Mouse (Mus musculus) forebrain, postnatal 0 days (tissue): Measurements from ENCODE around the gene Sh3bp5. TPM values are rescaled to one million over a fixed set of nuclear protein-coding genes. Genes with fewer than 3 reads are reported as not detected.

Source experiments
- ATAC-seq: fragments of 200-750 bp; cut with Nextera tagmentation; 2 replicates; pipeline ENCODE4 v1.8.0; 2017; ENCODE audit warnings: mild to moderate bottlenecking, moderate library complexity
- DNase-seq: peaks from one replicate; pipeline ENCODE4 v3.0.0-alpha.2; 2015
- H3K27ac ChIP-seq: fragments of 300-500 bp; sonication (generic); 2 replicates; pipeline ENCODE4 v1.5.1; 2014; ENCODE audit warnings: low read depth, mild to moderate bottlenecking, antibody characterized with exemption, low read length, moderate library complexity, mixed read lengths
- H3K27me3 ChIP-seq: fragments of 300-500 bp; sonication (generic); 2 replicates; pipeline ENCODE4 v1.6.1; 2014; ENCODE audit warnings: mild to moderate bottlenecking, low read length, mixed read lengths; ENCODE audit not compliant: insufficient read depth
- H3K36me3 ChIP-seq: fragments of 300-500 bp; sonication (generic); 2 replicates; pipeline ENCODE4 v1.6.1; 2014; ENCODE audit warnings: mild to moderate bottlenecking, moderate library complexity; ENCODE audit not compliant: insufficient read depth
- H3K4me1 ChIP-seq: fragments of 300-500 bp; sonication (generic); 2 replicates; pipeline ENCODE4 v1.6.1; 2014; ENCODE audit warnings: antibody characterized with exemption; ENCODE audit not compliant: insufficient read depth
- H3K4me2 ChIP-seq: fragments of 300-500 bp; sonication (generic); 2 replicates; pipeline ENCODE4 v1.6.1; 2014; ENCODE audit warnings: low read depth, mild to moderate bottlenecking, moderate library complexity
- H3K4me3 ChIP-seq: fragments of 300-500 bp; sonication (generic); 2 replicates; pipeline ENCODE4 v1.5.1; 2014; ENCODE audit warnings: low read depth, low read length, mixed read lengths
- H3K9ac ChIP-seq: fragments of 300-500 bp; sonication (generic); 2 replicates; pipeline ENCODE4 v1.6.1; 2014; ENCODE audit warnings: mild to moderate bottlenecking
- H3K9me3 ChIP-seq: fragments of 300-500 bp; sonication (generic); 2 replicates; pipeline ENCODE4 v1.6.1; 2016; ENCODE audit warnings: low read length
- CTCF ChIP-seq: sonication (generic); IDR thresholded peaks from 2 replicates; pipeline ENCODE4 v1.5.1; 2016; ENCODE audit warnings: antibody characterized with exemption, control low read depth, low read depth
- WGBS: fragments of 180-500 bp; shearing (Covaris S2); extraction: QIAGEN DNeasy Blood & Tissue Kit; methylation state at CpG from one replicate; pipeline ENCODE4 v1.1.7; 2014; 5-methylcytosine and 5-hydroxymethylcytosine counted together
- polyA plus RNA-seq: library from polyadenylated mRNA; unstranded; fragments of >200 nt; fragmentation: Nextera tagmentation; extraction: Ambion mirVana; gene quantifications from 2 replicates; pipeline ENCODE4 v1.2.1, GENCODE M21; 2015
- total RNA-seq: library from RNA; depleted of rRNA; stranded (reverse); fragments of >200 nt; gene quantifications from 2 replicates; pipeline ENCODE4 v1.2.3, GENCODE M21; 2014

Gene Sh3bp5
- total and polyA plus RNA-seq, 2 experiments from 2014 or later = 67.9 to 165 TPM

DNA sequence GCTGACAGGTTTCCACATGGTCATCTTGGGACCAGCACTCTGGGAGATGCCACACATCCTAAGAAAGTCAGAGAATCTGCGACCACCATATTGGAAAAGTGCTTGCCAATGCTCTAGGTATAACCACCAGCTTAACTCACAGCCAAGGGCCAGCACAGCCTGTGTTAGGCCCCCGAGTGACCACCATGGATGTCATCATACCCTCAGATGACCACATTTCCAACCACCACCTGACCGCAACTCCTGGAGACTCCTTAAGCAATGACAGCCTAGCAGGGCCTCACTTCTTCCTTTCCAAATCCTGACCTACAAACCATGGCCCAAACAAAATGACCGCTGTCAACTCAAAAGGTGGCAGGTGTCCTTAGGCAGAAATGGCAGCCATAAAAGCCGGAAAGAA lies 13.5 kb downstream of the Sh3bp5 start:
- H3K36me3 ChIP-seq = peaks cover 17% of the 10 kb centered on the region
- WGBS = 92% methylated on average over 5 of the region's 5 CpGs

DNA sequence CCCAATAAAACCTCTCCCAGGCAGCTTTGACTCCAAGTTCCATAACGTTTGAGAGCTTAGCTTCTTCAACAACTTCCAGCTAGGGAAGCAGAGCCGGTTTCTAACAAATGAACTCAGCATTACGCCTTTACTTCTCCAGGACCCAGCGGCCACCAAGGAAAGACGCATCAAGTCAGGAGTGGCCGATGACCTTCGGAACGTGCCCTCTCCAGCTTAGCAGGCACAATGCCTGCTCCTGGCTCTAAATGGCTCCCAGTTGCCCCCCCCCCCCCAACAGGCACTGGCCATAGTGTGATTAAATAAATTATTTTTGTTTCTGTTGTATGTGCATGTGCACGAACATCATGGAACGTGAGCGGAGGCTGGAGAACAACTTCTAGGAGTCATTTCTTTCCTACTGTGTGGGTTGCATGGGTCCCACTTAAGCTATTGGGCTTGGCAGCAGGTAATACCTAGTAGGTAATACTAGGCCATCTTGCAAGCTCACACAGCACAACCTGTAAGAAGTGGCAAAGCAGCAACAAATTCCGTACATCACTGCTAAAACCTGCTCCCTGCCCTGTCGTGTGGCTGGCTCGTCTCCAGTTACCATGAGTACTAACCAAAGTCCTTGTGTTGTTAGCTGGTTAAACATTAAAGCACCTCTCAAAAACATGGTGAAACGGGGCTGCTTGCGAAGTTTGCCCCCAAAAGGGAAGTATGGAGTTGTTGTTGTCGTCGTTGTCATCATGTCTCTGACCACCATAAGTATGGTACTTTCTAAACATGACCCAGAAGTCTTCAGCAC lies 14.2 kb downstream of the Sh3bp5 start:
- Histone ChIP-seq H3K4me2 (no peak overlapping the region), H3K9me3 (no peaks in the 10 kb centered on the region), H3K4me3 (no peak overlapping the region), H3K9ac (no peak overlapping the region), H3K4me1 (no peaks in the 10 kb centered on the region), H3K27ac (no peak overlapping the region), H3K36me3 (peaks cover 10% of the 10 kb centered on the region), H3K27me3 (no peaks in the 10 kb centered on the region)
- ATAC-seq (no peak), DNase-seq (no peak)
- WGBS = 89% methylated on average over 18 of the region's 18 CpGs
- no peak for TF ChIP-seq CTCF

More for the DNA sequence above, 13.5 kb downstream of the Sh3bp5 start:
- H3K9ac ChIP-seq = no peak overlapping the region
- DNase-seq (no peak), ATAC-seq (no peak)
- H3K4me2 ChIP-seq = no peak overlapping the region
- no peak overlapping the region for H3K4me3 ChIP-seq
- H3K4me1 ChIP-seq = no peaks in the 10 kb centered on the region
- H3K27me3 ChIP-seq = no peaks in the 10 kb centered on the region
- TF ChIP-seq CTCF = no peak
- H3K27ac ChIP-seq = no peak overlapping the region
- no peaks in the 10 kb centered on the region for H3K9me3 ChIP-seq

DNA sequence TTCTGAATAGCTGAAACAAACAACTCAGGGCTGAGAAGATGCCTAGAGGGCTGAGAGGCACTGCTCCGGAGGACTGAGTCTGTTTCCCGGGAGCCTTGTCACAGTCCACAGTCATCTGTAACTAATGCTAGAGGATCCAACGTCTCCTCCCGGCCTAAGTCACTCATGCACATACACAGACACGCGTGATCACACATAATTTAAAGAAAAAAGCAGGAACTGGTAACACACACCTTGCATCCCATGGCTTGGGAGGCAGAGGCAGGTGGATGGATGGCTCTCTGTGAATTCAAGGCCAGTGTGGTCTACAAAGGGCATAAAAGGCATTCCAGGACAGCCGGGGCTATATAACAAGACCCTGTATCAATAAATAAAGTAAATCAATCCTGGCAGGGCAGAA lies 14.9 kb downstream of the Sh3bp5 start:
- no peak for ATAC-seq
- Histone ChIP-seq H3K27me3 (no peaks in the 10 kb centered on the region), H3K4me2 (no peak overlapping the region), H3K36me3 (peaks cover 7% of the 10 kb centered on the region; the same call in 1 of the 2 replicates), H3K9ac (no peak overlapping the region), H3K4me3 (no peak overlapping the region), H3K9me3 (no peaks in the 10 kb centered on the region), H3K27ac (no peak overlapping the region), H3K4me1 (no peaks in the 10 kb centered on the region)
- DNase-seq = no peak
- no peak for TF ChIP-seq CTCF
- 73% methylated on average over 7 of the region's 7 CpGs for WGBS

DNA sequence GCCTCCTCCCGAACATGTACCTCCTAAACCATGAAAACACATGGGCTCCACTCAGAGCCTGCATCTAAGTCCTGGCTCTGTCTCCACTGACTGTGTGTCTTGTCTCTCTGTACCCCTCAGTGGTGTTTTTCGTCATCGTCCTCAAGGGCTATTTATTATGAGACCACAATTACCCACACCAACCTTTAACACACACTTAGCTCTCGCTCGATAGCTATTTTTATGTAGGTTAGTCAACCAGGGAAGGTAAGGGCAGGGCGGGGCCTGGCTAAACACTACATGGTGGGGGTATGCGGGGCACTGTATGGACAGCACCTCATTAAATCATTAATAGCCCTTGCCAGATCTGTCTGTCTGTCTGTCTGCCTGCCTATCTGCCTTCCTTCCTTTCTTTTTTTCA lies 15.3 kb downstream of the Sh3bp5 start:
- Histone ChIP-seq H3K4me2 (no peak overlapping the region), H3K27ac (no peak overlapping the region), H3K36me3 (peaks cover 7% of the 10 kb centered on the region; the same call in 1 of the 2 replicates), H3K4me1 (no peaks in the 10 kb centered on the region), H3K9me3 (no peaks in the 10 kb centered on the region), H3K4me3 (no peak overlapping the region), H3K27me3 (no peaks in the 10 kb centered on the region), H3K9ac (no peak overlapping the region)
- TF ChIP-seq CTCF = no peak
- ATAC-seq (no peak), DNase-seq (no peak)
- 91% methylated on average over 7 of the region's 7 CpGs for WGBS

DNA sequence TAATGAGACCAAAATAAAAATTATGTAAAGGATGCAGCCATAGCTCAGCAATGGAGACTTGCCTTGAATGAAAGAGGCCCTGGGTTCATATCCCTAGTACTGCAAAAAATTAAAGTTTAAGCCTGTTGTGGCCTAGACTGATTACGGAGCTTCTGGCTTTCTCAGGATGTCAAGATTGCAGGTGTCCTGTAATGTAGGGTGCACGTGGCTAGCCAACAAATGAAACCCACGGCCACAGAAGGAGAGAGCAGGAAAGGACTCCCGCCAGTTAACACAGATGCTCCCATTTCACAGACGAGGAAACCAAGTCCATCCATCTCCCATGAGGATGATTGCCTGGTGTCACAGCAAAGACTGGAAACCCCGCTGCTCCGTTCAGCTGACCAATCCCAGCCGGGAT lies 15.7 kb downstream of the Sh3bp5 start:
- no peaks in the 10 kb centered on the region for H3K4me1 ChIP-seq
- DNase-seq (no peak), ATAC-seq (no peak)
- H3K36me3 ChIP-seq = peaks cover 7% of the 10 kb centered on the region; the same call in 1 of the 2 replicates
- WGBS = 92% methylated on average over 8 of the region's 8 CpGs
- H3K4me2 ChIP-seq = no peak overlapping the region
- no peaks in the 10 kb centered on the region for H3K9me3 ChIP-seq
- no peak for TF ChIP-seq CTCF
- no peak overlapping the region for H3K4me3 ChIP-seq
- H3K27ac ChIP-seq = no peak overlapping the region
- no peak overlapping the region for H3K9ac ChIP-seq
- no peaks in the 10 kb centered on the region for H3K27me3 ChIP-seq

DNA sequence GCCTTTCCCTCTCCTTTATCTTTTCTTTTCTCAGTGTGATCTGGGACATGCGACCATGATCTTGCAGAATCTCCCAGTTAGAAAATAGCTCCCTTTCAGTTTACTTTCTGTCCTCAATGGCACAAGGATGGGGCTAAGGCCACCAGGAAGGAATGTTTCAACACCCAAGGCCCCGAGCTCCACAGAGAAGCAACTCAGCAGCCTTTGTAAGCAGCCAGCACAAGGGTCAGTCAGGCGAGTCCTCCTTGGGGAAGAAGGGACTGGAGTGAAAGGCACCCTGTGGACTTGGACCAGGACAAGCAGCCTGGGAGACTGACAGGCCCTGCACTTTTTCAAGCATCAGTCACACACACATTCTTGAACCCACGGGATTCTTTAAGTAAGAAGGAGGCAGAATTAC lies 16.6 kb downstream of the Sh3bp5 start:
- 38% methylated on average over 4 of the region's 4 CpGs for WGBS
- ATAC-seq (no peak), DNase-seq (no peak)
- H3K4me3 ChIP-seq = no peak overlapping the region
- H3K27me3 ChIP-seq = no peaks in the 10 kb centered on the region
- no peaks in the 10 kb centered on the region for H3K9me3 ChIP-seq
- no peak for TF ChIP-seq CTCF
- no peaks in the 10 kb centered on the region for H3K4me1 ChIP-seq
- H3K27ac ChIP-seq = no peak overlapping the region
- H3K36me3 ChIP-seq = peaks cover 7% of the 10 kb centered on the region; the same call in 1 of the 2 replicates
- H3K9ac ChIP-seq = no peak overlapping the region
- H3K4me2 ChIP-seq = no peak overlapping the region

DNA sequence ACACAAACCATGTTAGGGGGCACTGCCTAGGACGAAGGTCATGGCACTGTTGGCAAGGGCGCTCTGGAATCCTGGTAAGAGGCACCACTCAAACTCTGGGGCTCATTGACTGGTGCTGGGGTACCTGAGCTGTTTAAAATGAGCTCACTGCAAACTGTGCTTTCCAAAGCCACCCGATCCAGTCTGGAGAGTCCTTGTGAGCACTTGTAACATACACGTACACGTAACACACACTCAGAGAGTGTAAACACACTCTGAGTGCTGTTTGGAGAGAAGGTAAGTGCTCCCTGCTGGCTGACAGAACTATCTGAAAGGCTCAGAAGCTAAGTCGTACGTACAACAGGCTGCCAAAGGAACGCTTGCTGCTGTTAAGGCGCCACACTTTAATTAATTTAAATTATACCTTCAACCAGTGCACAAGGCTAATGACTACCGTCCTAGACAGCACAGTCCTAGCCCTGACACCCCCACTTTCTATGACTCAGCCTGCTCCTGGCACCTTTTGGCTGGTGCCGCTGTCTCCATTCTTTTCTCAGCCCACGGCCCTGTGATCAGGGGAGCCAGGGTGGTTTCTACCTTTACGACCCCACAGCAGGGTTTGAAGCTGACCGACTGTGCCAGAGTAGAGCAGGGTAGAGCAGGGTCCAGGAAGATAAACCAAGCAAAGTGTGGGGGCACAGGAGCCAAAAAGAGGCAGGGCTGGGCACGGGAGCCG lies 18.9 kb downstream of the Sh3bp5 start:
- Histone ChIP-seq H3K4me3 (no peak overlapping the region), H3K27me3 (no peaks in the 10 kb centered on the region), H3K27ac (no peak overlapping the region), H3K9me3 (no peaks in the 10 kb centered on the region), H3K4me1 (no peaks in the 10 kb centered on the region), H3K9ac (no peak overlapping the region), H3K36me3 (0 out of 2 replicates have a peak, but pooled peaks cover 2% of the 10 kb centered on the region), H3K4me2 (no peak overlapping the region)
- TF ChIP-seq CTCF = no peak
- ATAC-seq (peak; percentile 60; the same call in 1 of the 2 replicates), DNase-seq (no peak)
- 67% methylated on average over 16 of the region's 16 CpGs for WGBS
